Mouse (Mus musculus): ENCODE results near the gene Stx8. TPM values are rescaled to one million over a fixed set of nuclear protein-coding genes. Genes with fewer than 3 reads are reported as not detected.

Stx8 gene
- total and polyA plus RNA-seq, 3 experiments = 29.5 to 152 (median 30.9) TPM

- H3K9me3 ChIP-seq (replicated peaks; ENCODE audit: insufficient read depth, low read length) = no peaks in the 10 kb centered on the region
- H3K36me3 ChIP-seq (ENCODE audit: control insufficient read depth in 1 of 2, insufficient read depth in 2 of 2, low read length in 2 of 2) = no peaks in the 10 kb centered on the region
- no peaks in the 10 kb centered on the region for H3K27me3 ChIP-seq (ENCODE audit: control insufficient read depth in 1 of 2, insufficient read depth in 2 of 2, low read length in 2 of 2)
- TF ChIP-seq GATA1 (IDR thresholded peaks at IDR 0.05; ENCODE audit: low read depth, low read length) (no peak), USF1 (IDR thresholded peaks at IDR 0.05; ENCODE audit: low read depth, low read length) (no peak), NELFE (IDR thresholded peaks at IDR 0.05; ENCODE audit: low read depth, low read length) (no peak), NRF1 (IDR thresholded peaks at IDR 0.05; ENCODE audit: insufficient read depth, low read depth, low read length, poor library complexity, severe bottlenecking) (no peak), UBTF (IDR thresholded peaks at IDR 0.05; ENCODE audit: borderline replicate concordance, insufficient read depth, low read depth, low read length) (no peak)
- no peaks in the 10 kb centered on the region for H3K4me1 ChIP-seq (ENCODE audit: control insufficient read depth in 1 of 2, insufficient read depth in 2 of 2, low read length in 2 of 2)
- no peak for DNase-seq (ENCODE audit: low read depth, low spot score)
- H3K27ac ChIP-seq (ENCODE audit: control insufficient read depth, low read depth, low read length) = no peak overlapping the region
- no peak overlapping the region for H3K4me3 ChIP-seq (ENCODE audit: control insufficient read depth in 1 of 2, insufficient read depth in 1 of 2, low read depth in 2 of 2, low read length in 2 of 2)
- H3K79me2 ChIP-seq (ENCODE audit: control insufficient read depth, insufficient read depth, low read length, poor library complexity) = no peaks in the 10 kb centered on the region
- no peak overlapping the region for H3K9ac ChIP-seq (ENCODE audit: control insufficient read depth, low read depth, low read length, poor library complexity, severe bottlenecking)
Measured at GRCm38 (mm10) chr11:68195168-68195567, 229.2 kb downstream of the Stx8 start.

- TF ChIP-seq MEF2A (IDR thresholded peaks at IDR 0.05; ENCODE audit: extremely low read depth, insufficient replicate concordance, low read depth, low read length, poor library complexity, severe bottlenecking) (no peak), BHLHE40 (IDR thresholded peaks at IDR 0.05; ENCODE audit: borderline replicate concordance, low read depth, low read length) (no peak), ZNF384 (IDR thresholded peaks at IDR 0.05; ENCODE audit: low read depth, low read length) (no peak), MYB (IDR thresholded peaks at IDR 0.05; ENCODE audit: low read depth, low read length) (no peak), SMC3 (IDR thresholded peaks at IDR 0.05; ENCODE audit: low read depth, low read length) (no peak), EP300 (IDR thresholded peaks at IDR 0.05; ENCODE audit: low read depth in 1 of 2, low read length in 2 of 2) (no peak), CTCF (IDR thresholded peaks at IDR 0.05 in 2 of 3, conservative IDR thresholded peaks at IDR 0.05 in 1 of 3; ENCODE audit: control insufficient read depth in 1 of 3, insufficient read depth in 1 of 3, low read depth in 2 of 3, low read length in 3 of 3, poor library complexity in 1 of 3, severe bottlenecking in 1 of 3) (no peak), MAX (IDR thresholded peaks at IDR 0.05; ENCODE audit: low read length) (no peak), UBTF (IDR thresholded peaks at IDR 0.05; ENCODE audit: borderline replicate concordance, insufficient read depth, low read depth, low read length) (no peak), ZC3H11A (IDR thresholded peaks at IDR 0.05; ENCODE audit: low read depth, low read length) (no peak), RAD21 (IDR thresholded peaks at IDR 0.05; ENCODE audit: low read depth, low read length) (no peak), E2F4 (IDR thresholded peaks at IDR 0.05; ENCODE audit: borderline replicate concordance, low read depth, low read length) (no peak), TCF12 (IDR thresholded peaks at IDR 0.05; ENCODE audit: low read depth, low read length) (no peak), MAFK (IDR thresholded peaks at IDR 0.05; ENCODE audit: borderline replicate concordance, low read depth, low read length) (no peak), TBP (IDR thresholded peaks at IDR 0.05; ENCODE audit: low read depth, low read length) (no peak), KAT2A (conservative IDR thresholded peaks at IDR 0.05; ENCODE audit: low read depth, low read length) (no peak), NELFE (IDR thresholded peaks at IDR 0.05; ENCODE audit: low read depth, low read length) (no peak), MAZ (IDR thresholded peaks at IDR 0.05; ENCODE audit: low read depth, low read length) (no peak)
- no peaks in the 10 kb centered on the region for H3K36me3 ChIP-seq (ENCODE audit: control insufficient read depth in 1 of 2, insufficient read depth in 2 of 2, low read length in 2 of 2)
- no peak overlapping the region for H3K27ac ChIP-seq (ENCODE audit: control insufficient read depth, low read depth, low read length)
- H3K9me3 ChIP-seq (replicated peaks; ENCODE audit: insufficient read depth, low read length) = no peaks in the 10 kb centered on the region
- H3K9ac ChIP-seq (ENCODE audit: control insufficient read depth, low read depth, low read length, poor library complexity, severe bottlenecking) = no peak overlapping the region
- no peak overlapping the region for H3K4me3 ChIP-seq (ENCODE audit: control insufficient read depth in 1 of 2, insufficient read depth in 1 of 2, low read depth in 2 of 2, low read length in 2 of 2)
- no peaks in the 10 kb centered on the region for H3K4me1 ChIP-seq (ENCODE audit: control insufficient read depth in 1 of 2, insufficient read depth in 2 of 2, low read length in 2 of 2)
- H3K27me3 ChIP-seq (ENCODE audit: control insufficient read depth in 1 of 2, insufficient read depth in 2 of 2, low read length in 2 of 2) = no peaks in the 10 kb centered on the region
- H3K79me2 ChIP-seq (ENCODE audit: control insufficient read depth, insufficient read depth, low read length, poor library complexity) = no peaks in the 10 kb centered on the region
- DNase-seq (ENCODE audit: low read depth, low spot score) = no peak
Measured at GRCm38 (mm10) chr11:68195693-68196176, 229.7 kb downstream of the Stx8 start.
